Mouse (Mus musculus) adrenal gland, adult 8-10 months (tissue): ENCODE measurements around the gene Itgb5. TPM values are rescaled to one million over a fixed set of nuclear protein-coding genes. Genes with fewer than 3 reads are reported as not detected.

Experiments used
- DNase-seq: peaks from one replicate; pipeline ENCODE4 v3.0.0; 2022
- total RNA-seq, 4 experiments: library from RNA; stranded (reverse); gene quantifications; 2 replicates each; pipeline ENCODE4 v1.2.4; 2022

Itgb5 gene
- total RNA-seq, 4 experiments from 2014 or later, result 230 to 292 (median 261) TPM

GRCm38 (mm10) chr16:33994321-33994720 is 164.9 kb downstream of the Itgb5 start:
- no peak for DNase-seq

GRCm38 (mm10) chr16:33995496-33995895 is 166.0 kb downstream of the Itgb5 start:
- DNase-seq, result no peak

DNA sequence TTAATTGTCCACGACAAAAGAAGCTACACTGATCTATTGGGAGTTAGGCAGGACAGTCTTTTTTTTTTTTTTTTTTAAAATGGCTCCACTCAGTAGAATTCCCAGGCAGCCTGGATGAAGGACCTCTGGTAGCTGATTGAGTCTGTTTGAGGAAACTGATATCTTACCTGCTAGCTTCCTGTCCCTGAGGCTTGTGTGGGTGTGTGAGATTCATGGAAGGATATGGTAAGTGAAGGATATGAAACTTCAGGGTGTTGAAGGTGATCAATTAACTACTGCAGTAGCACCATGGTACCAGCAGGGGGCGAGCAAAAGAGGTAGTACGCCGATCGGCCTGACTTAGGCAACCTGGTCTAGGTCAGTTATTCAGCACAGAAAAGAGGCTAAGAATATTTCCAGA is 166.6 kb downstream of the Itgb5 start:
- no peak for DNase-seq

GRCm38 (mm10) chr16:33998011-33998410 is 168.5 kb downstream of the Itgb5 start:
- no peak for DNase-seq

Other genes starting within 250 kb of the Itgb5 start
- 10 to 100 TPM; 52.8 to 69.3 (median 61.5) TPM for gene Heg1, start 145.3 kb upstream of the Itgb5 start, total RNA-seq
- under 1 TPM in 1 of 4 experiments, not detected in 3; 0.09 TPM for gene Muc13, start 35.6 kb upstream of the Itgb5 start, total RNA-seq
- 10 to 100 TPM; 35.3 to 47.5 (median 38.2) TPM for gene Umps, start 137.4 kb downstream of the Itgb5 start, total RNA-seq